Mouse (Mus musculus): ENCODE measurements around the gene Lipa.

GRCm38 (mm10) chr19:34520051-34520450, 7.2 kb downstream of the Lipa start:
- no peak for TF ChIP-seq POLR2A (IDR thresholded peaks at IDR 0.05; ENCODE audit: extremely low read depth, insufficient read depth, low read length)
- TF ChIP-seq CTCF (IDR thresholded peaks at IDR 0.05; ENCODE audit: extremely low read depth, insufficient read depth, low read length) = no peak
